Mouse (Mus musculus): ENCODE results near the gene Rnf25.

DNA sequence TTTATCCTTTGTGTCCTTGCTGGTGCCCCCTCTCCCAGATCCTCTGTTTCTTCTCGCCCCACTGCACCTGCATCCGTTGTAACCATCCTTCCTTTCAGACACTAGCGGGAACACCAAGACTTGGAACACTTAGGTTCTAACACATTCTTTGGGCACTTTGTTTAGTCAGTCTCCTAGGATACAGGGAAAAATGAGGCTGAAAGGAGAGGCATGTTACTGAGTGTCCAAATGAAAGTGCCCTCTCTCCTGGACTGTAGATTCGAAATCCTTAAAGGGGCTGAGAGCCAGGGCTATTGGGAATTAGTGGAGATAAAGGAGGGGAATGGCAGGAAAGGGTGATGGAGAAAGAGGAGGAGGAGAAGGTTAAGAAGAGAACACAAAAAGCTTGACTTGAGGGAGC is 57.0 kb downstream of the Rnf25 start, which contains the start of gene Usp37:
- TF ChIP-seq CTCF (IDR thresholded peaks at IDR 0.05; ENCODE audit: extremely low read depth, insufficient read length, insufficient replicate concordance, low read depth, low read length) (no peak), POLR2A (IDR thresholded peaks at IDR 0.05; ENCODE audit: low read depth, low read length) (no peak)

Measured in small intestine, adult 2 months (tissue).